Mouse (Mus musculus) testis, postnatal 14 days (tissue): ENCODE measurements at regions not wholly inside any gene's neighbourhood (a gene's known extent, or its start where the extent isn't known, plus 50 kb on each side); places are given as distances from the start of the nearest gene placed in this dataset.
"Not testable (repeated sequence)": the region's sequence is repeated elsewhere in the genome, so short reads cannot be mapped to it uniquely, and the experiment has no call there.

Experiments used
- DNase-seq: peaks from one replicate; pipeline ENCODE4 v3.0.0; 2021; ENCODE audit warnings: low spot score

DNA sequence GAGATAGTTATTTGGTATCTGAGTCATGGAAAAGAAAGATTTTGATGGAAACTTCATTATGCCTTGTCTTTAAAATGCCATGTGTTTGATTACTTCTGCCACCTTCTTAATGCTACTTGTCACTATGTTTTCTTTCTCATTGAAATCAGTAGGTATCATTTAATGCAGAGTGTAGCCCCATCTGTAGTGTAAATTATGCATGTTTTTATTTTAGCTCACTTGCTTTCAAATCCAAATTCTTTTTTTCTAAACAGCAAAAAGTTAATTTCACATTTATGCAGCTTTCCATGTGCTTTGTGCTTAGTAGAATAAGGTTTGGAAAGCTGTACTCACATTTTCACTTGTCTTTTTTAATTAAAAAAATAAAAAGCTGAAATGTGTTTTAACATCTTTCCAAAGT lies 748.0 kb upstream of the Epha7 start:
- DNase-seq = no peak

- no peak for DNase-seq
These were observed 747.1 kb upstream of the Epha7 start for GRCm38 (mm10) chr4:28065828-28066227.

DNA sequence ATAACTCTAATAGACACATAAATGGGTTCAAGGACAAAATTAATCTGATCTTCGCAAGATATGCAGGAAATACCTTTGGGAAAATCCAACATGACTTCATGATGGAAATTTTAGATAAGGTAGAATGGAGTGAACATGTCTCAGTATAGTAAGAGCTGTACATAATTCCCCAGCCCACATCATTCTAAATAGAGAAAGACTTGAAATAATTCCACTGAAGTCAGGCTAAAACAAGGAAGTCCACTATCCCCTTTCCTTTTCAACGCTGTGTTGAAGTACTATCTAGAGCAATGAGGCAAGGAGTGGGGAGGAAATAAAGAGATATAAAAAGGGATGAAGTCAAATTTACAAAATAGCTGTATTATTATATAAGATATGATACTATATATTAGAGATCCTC lies 733.9 kb upstream of the Epha7 start:
- no peak for DNase-seq

DNA sequence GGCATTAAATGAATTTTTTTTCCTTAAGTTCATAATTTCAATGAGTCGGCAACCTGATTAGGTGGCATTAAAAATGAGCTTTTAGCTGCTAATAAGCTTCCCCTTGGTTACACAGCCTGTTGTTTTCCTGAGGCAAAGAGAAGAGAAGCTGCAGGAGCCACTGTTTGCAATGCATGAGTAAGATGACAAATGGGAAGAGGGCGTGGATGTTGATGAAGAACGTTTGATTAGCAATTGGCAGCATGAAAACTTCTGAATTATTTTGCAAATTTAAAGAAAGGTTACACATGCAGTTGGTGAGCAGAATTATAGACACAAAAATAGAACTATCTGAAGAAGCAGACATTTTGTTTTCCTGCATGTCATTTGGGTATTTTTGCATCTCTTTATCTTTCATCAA lies 720.1 kb upstream of the Epha7 start:
- no peak for DNase-seq

DNA sequence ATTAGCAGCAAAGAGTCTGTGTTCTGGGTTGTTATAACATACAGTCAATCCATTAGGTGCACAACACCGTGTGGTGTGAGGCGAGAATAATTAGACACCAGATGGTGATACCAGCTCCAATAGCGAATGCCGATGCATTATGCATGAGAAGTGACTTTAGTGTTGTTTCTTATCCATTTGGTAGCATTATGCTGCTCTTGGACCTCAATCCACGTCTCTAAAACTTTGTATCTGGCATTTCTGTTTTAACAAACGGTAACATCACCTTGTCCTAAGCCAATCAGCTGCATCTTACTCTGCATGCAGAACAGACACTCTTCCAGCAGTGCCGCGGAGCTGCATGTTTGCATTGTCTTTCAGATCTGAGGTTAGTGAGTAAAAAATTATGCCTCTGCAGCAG lies 669.8 kb upstream of the Epha7 start:
- DNase-seq = no peak

DNA sequence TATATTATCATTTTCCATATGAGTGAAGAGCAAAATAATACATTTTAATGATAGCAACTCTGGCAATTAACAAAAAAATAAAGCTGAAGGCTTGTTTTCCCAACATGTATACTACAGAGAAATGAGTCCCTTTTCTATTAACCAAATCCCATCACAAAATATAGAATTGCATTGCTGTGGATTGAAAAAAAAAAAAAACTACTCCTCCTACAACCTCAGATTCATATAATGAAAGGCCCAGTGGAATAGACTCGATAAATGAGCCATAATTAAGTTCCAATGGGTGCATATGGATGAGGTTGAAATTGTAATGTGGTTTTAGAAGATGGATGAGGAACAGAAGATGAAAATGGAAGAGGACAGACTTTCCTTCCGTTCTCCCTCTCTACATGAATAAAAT lies 657.8 kb upstream of the Epha7 start:
- DNase-seq = no peak

- peak; percentile 55 for DNase-seq
These were observed 636.2 kb upstream of the Epha7 start for GRCm38 (mm10) chr4:28176771-28177170.

- no peak for DNase-seq
These were observed 622.1 kb upstream of the Epha7 start for GRCm38 (mm10) chr4:28190861-28191260.

DNA sequence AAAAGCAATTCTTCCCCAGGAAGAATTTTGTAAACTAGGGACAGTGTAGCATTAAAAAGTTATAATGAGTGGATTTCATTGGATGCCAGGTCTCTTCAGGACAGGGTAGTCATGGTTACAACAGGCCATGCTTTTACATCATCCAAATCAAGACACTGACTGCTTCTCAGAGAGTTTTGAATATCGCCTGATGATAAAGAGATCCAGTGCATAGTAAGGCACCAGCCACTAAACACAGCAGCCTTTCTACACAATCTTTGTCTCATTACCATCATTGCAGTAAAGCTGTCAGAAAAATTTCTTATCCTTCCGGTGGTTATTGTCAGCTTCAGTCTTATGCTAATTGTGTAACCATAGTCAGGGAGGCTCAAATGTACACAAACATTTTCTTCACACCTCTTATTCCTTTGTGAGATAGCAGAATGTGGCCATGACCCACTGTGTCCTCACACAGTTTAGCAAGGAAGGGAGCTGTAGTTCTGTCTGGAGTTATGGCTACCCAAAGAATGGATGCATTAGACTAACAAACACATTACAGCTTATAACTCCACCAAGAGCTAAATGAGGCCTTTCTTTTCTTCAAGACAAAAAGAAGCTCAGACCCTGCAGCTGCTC lies 585.2 kb upstream of the Epha7 start:
- no peak for DNase-seq

DNA sequence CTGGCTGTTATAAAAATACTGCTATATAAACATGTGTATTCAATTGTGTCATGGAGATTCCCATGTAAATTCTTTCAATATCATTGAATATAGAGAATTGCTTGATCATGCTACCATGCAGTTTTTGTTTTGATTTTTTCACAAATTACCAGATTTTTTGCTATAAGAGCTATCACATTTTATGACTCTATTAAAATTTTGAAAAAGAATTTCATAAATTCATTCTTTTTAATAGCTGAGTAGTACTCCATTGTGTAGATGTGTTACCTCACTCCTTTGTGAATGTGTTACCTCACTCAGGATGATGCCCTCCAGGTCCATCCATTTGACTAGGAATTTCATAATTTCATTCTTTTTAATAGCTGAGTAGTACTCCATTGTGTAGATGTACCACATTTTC lies 577.4 kb upstream of the Epha7 start:
- DNase-seq = not testable (repeated sequence)

DNA sequence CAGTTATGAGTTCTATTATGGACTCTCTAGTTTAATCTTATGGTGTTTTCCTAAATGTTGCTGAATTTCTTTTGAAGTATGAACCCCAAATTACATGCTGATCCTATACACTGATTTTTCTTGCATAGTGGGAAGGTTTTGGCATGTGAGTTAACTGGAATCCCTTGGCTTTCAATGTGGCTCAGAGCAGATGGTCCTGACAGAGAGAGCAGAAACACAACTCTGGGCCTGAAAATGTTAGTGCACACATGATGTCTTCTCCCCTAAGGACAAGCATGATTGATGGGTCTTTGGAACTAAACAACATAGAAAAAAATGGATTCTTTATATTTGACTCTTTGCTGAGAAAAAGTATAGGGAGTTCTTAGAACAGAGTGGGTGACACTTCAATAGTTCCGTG lies 570.7 kb upstream of the Epha7 start:
- DNase-seq = no peak
